Mouse (Mus musculus) forebrain, embryonic 15.5 days (tissue): ENCODE measurements around the gene Meis3. TPM values are rescaled to one million over a fixed set of nuclear protein-coding genes. Genes with fewer than 3 reads are reported as not detected.
A peak's percentile ranks its signal among the peaks of the same experiment; 100 is the strongest.

Experiments used
- ATAC-seq: fragments of 200-750 bp; cut with Nextera tagmentation; replicated peaks from 2 replicates; pipeline ENCODE4 v1.8.0; 2017; ENCODE audit warnings: mild to moderate bottlenecking, moderate TSS enrichment, moderate library complexity
- H3K27ac ChIP-seq: fragments of 300-500 bp; sonication (generic); replicated peaks from 2 replicates; pipeline ENCODE4 v1.5.1; 2015; ENCODE audit warnings: mild to moderate bottlenecking, inconsistent platforms
- H3K27me3 ChIP-seq: fragments of 300-500 bp; sonication (generic); 2 replicates; pipeline ENCODE4 v1.6.1; 2015; ENCODE audit warnings: inconsistent platforms
- H3K36me3 ChIP-seq: fragments of 300-500 bp; sonication (generic); 2 replicates; pipeline ENCODE4 v1.6.1; 2015; ENCODE audit warnings: mild to moderate bottlenecking, inconsistent platforms
- H3K4me1 ChIP-seq: fragments of 300-500 bp; sonication (generic); 2 replicates; pipeline ENCODE4 v1.6.1; 2015; ENCODE audit warnings: inconsistent platforms
- H3K4me2 ChIP-seq: fragments of 300-500 bp; sonication (generic); replicated peaks from 2 replicates; pipeline ENCODE4 v1.6.1; 2015; ENCODE audit warnings: mild to moderate bottlenecking, inconsistent platforms
- H3K4me3 ChIP-seq: fragments of 300-500 bp; sonication (generic); 2 replicates; pipeline ENCODE4 v1.5.1; 2015; ENCODE audit warnings: mild to moderate bottlenecking, inconsistent platforms
- H3K9ac ChIP-seq: fragments of 300-500 bp; sonication (generic); replicated peaks from 2 replicates; pipeline ENCODE4 v1.6.1; 2015; ENCODE audit warnings: mild to moderate bottlenecking, inconsistent platforms
- H3K9me3 ChIP-seq: fragments of 300-500 bp; sonication (generic); 2 replicates; pipeline ENCODE4 v1.6.1; 2016; ENCODE audit warnings: inconsistent platforms
- WGBS: fragments of 180-500 bp; shearing (Covaris S2); methylation state at CpG from one replicate; pipeline ENCODE4 v1.1.7; 2015; ENCODE audit warnings: mixed read lengths; 5-methylcytosine and 5-hydroxymethylcytosine counted together
- polyA plus RNA-seq: library from polyadenylated mRNA; unstranded; fragments of >200 nt; fragmentation: Nextera tagmentation; extraction: Ambion mirVana; gene quantifications from 2 replicates; pipeline ENCODE4 v1.2.1, GENCODE M21; 2015

Meis3 gene
- polyA plus RNA-seq = 110 and 116 TPM in 2 replicates

DNA sequence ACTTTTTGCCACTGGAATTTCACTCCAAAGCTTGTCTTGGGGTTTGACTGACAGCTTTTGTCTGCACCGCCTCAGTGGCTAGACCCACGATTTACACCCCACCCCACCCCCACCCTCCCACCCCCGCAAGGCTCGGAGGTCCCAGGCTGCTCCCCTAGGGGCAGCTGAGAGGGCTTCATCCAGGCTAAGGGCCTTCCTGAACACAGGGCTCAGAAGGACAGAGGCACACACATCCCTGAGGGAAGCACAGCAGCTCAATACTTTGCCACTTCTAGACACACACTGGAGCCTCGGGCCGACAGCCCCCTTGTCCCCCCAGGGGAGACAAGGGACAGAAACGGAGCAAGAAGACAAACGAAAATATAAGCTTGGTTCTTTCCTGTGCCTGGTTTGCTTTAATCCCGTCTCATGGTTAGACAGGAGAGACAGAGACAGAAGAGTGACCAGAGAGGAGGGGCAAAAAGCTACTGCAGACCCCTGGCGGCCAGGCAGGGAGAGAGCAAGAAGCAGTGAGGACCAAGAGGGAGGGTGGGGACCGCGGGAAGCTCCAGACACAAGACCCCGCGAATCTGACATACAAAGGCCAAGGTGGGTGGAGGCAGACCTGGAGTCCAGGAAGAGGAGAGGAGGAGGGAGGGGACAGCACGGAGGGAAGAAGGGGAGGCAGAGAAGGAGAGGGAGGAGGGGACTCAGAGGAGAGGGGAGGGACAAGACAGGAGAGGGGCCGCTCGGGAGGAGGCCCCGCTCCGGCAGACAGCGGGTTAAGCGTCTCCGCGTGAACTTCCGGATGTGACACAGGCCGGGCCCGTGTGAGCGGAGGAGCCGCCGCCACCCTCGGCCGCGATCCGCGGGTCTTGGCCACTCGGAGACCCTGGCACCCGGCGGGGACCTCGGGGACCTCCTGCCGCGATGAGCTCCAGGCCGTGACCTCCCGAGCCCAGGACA, at the start of gene Meis3:
Meis3 (plus strand) TSS at position 494 of the 945 bp plus-strand sequence.
- peak within 1 kb of the TSS; percentile 87 for H3K4me3 ChIP-seq
- peak; percentile 94 for ATAC-seq
- H3K9ac ChIP-seq = peak within 1 kb of the TSS; percentile 90
- peak within 1 kb of the TSS; percentile 69 for H3K4me2 ChIP-seq
- WGBS = under 1% methylated on average over 36 of the region's 42 CpGs
- H3K27ac ChIP-seq = peak within 1 kb of the TSS; percentile 80
- peaks cover 41% of the 10 kb centered on the region for H3K4me1 ChIP-seq
- H3K27me3 ChIP-seq = no peaks in the 10 kb centered on the region
- peaks cover 18% of the 10 kb centered on the region for H3K36me3 ChIP-seq
- H3K9me3 ChIP-seq = no peaks in the 10 kb centered on the region

- Histone ChIP-seq H3K9me3 (no peaks in the 10 kb centered on the region), H3K4me2 (no peak overlapping the region), H3K4me3 (no peak overlapping the region), H3K36me3 (0 out of 2 replicates have a peak, but pooled peaks cover 3% of the 10 kb centered on the region), H3K27ac (no peak overlapping the region), H3K9ac (no peak overlapping the region), H3K4me1 (peaks cover 25% of the 10 kb centered on the region), H3K27me3 (no peaks in the 10 kb centered on the region)
- ATAC-seq = no peak
- 84% methylated on average over 9 of the region's 9 CpGs for WGBS
These were observed 49.1 kb upstream of the Meis3 start for GRCm38 (mm10) chr7:16125829-16126228.

DNA sequence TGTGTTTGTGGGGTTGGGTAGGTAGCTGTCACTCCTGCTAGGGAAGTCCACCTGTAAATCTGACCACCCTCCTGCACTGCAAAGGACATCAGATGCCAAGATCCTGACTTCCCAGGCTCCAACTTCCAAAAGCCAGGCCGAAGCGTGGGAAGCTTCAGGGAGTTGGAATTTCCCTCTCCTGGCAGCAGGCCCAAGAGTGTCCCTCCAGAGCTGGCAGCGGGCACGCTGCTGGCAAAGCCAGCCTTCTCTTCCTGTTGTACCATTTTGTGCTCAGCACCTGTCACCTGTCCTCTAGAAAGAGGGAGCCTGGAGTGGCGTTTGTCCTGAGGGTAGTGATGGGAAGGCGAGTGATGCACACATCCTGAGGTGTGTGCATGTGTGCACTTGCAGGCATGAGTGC, 46.5 kb upstream of the Meis3 start:
- Histone ChIP-seq H3K4me1 (peaks cover 48% of the 10 kb centered on the region), H3K9me3 (no peaks in the 10 kb centered on the region), H3K36me3 (0 out of 2 replicates have a peak, but pooled peaks cover 3% of the 10 kb centered on the region), H3K4me2 (no peak overlapping the region), H3K27ac (no peak overlapping the region), H3K27me3 (no peaks in the 10 kb centered on the region), H3K9ac (no peak overlapping the region), H3K4me3 (no peak overlapping the region)
- no peak for ATAC-seq
- WGBS = 69% methylated on average over 6 of the region's 6 CpGs

DNA sequence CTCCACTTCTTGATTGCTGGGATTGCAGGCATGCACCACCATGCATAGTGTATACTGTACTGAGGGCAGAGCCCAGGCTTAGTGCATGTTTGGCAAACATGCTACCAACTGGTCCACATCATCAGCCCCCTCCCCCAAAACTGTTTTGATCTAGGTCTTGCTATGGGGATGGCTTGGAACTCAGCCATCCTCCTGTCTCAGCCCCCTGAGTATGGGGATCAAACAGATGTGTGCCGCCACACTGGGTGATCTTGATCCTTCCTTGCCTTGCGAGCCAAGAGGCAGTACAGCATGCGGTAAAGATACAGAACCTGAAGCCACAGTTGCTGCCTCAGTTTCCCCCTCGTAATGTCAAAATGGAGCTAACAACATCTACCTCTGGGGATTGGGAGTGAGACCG, 46.0 kb upstream of the Meis3 start:
- 0 out of 2 replicates have a peak overlapping the region, but pooled peaks have one; percentile 71 for H3K9ac ChIP-seq
- 0 out of 2 replicates have a peak, but pooled peaks cover 3% of the 10 kb centered on the region for H3K36me3 ChIP-seq
- no peaks in the 10 kb centered on the region for H3K27me3 ChIP-seq
- no peaks in the 10 kb centered on the region for H3K9me3 ChIP-seq
- ATAC-seq = no peak
- H3K4me2 ChIP-seq = peak overlapping the region; percentile 75
- WGBS = 62% methylated on average over 5 of the region's 5 CpGs
- peak overlapping the region; percentile 77 for H3K27ac ChIP-seq
- peaks cover 54% of the 10 kb centered on the region for H3K4me1 ChIP-seq
- peak overlapping the region; percentile 64; the same call in 1 of the 2 replicates for H3K4me3 ChIP-seq

- under 1% methylated on average over 12 of the region's 12 CpGs for WGBS
- H3K4me1 ChIP-seq = peaks cover 59% of the 10 kb centered on the region
- ATAC-seq = peak; percentile 77
- H3K4me2 ChIP-seq = peak within 1 kb of the TSS; percentile 75
- H3K27ac ChIP-seq = peak within 1 kb of the TSS; percentile 77
- no peaks in the 10 kb centered on the region for H3K27me3 ChIP-seq
- H3K9me3 ChIP-seq = no peaks in the 10 kb centered on the region
- H3K9ac ChIP-seq = peak within 1 kb of the TSS; percentile 71
- 0 out of 2 replicates have a peak, but pooled peaks cover 3% of the 10 kb centered on the region for H3K36me3 ChIP-seq
- peak within 1 kb of the TSS; percentile 64 for H3K4me3 ChIP-seq
These were observed 45.5 kb upstream of the Meis3 start, which contains the start of gene Slc8a2 for GRCm38 (mm10) chr7:16129421-16129845. Slc8a2 (plus strand) TSS chr7:16129826.

DNA sequence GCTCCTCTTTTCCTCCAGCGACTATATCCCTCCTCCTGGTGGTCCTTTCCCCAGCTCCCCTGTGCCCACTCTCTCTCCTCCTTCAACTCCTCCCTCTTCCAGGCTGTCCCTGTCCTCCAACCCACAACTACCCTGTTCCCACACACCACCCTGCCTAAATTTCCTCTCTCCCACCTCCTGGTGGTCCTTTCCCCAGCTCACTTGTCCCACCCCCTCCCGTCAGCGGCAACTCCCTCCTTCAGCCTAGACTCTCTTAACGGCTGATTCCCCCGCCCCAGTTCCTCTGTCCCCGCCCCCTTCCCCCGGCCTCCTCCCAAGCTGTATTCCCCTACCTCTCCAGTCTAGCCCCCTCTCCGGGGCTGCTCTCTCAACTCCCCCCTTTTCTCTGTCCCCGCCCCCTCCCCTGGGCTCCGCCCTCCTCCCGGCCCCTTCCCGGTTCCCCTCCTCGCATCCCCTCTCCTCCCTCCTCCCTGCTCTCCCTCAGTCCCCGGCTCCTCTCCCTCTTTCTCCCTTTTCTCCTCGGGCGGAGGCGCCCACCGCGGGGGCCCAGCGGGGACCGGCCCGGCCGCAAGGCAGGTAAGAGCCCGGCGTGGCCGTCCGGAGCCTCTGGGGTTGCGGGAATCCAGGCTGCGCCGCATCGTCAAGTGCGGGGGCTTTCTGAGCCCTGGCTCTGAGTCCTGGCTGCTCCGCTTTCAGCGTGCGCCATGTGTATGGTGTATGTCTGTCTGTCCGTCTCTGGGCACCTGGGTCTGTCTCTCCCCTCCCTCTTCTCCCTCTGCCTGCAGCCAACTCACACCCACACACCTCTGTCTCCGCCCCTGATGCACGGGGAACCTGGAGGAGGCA, 44.8 kb upstream of the Meis3 start:
- WGBS = under 1% methylated on average over 37 of the region's 38 CpGs
- Histone ChIP-seq H3K27ac (peak overlapping the region; percentile 77), H3K9me3 (no peaks in the 10 kb centered on the region), H3K4me1 (peaks cover 65% of the 10 kb centered on the region), H3K9ac (peak overlapping the region; percentile 71), H3K27me3 (no peaks in the 10 kb centered on the region), H3K36me3 (0 out of 2 replicates have a peak, but pooled peaks cover 3% of the 10 kb centered on the region), H3K4me3 (peak overlapping the region; percentile 64), H3K4me2 (peak overlapping the region; percentile 75)
- ATAC-seq = peak; percentile 71

DNA sequence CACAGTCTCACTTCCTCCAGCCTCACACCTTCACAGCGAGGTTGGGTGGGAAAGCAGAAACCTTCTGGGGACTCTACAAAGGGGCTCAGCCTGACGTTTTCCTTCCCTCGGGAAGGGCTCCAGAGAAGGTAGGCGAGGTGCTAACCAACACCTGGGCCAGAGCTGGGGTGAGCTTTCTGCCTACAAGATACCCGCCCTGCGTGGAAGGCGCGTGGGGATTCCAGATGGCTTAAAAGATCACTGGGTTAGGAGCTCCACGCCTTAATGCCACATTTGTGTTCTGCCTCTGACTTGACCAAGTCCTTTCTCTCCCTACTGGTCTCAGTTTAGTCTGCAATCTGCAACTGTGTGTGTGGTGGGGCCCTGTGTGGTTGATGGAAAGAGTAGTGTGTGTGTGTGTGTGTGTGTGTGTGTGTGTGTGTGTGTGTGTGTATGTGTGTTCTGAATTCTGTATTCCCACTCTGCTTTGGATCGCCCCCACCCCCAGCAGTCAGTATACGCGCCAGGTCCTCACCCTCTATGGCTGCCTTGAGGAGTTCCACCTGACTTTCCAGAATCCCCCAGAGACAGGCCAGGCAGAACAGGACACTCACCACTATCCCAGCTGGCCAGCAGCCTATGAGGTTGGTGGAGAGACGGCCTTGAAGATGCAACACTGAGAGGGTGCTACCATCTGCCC, 43.8 kb upstream of the Meis3 start:
- 30% methylated on average over 13 of the region's 13 CpGs for whole genome bisulfite sequencing
- no peaks in the 10 kb centered on the region for H3K27me3 ChIP-seq
- peak overlapping the region; percentile 71 for H3K9ac ChIP-seq
- H3K4me1 ChIP-seq = peaks cover 75% of the 10 kb centered on the region
- H3K36me3 ChIP-seq = 0 out of 2 replicates have a peak, but pooled peaks cover 3% of the 10 kb centered on the region
- peak overlapping the region; percentile 64 for H3K4me3 ChIP-seq
- ATAC-seq = no peak
- no peaks in the 10 kb centered on the region for H3K9me3 ChIP-seq
- peak overlapping the region; percentile 75 for H3K4me2 ChIP-seq
- H3K27ac ChIP-seq = peak overlapping the region; percentile 77; the same call in 1 of the 2 replicates

- Histone ChIP-seq H3K4me2 (peak overlapping the region; percentile 75), H3K27me3 (no peaks in the 10 kb centered on the region), H3K9me3 (no peaks in the 10 kb centered on the region), H3K9ac (no peak overlapping the region), H3K4me3 (peak overlapping the region; percentile 64; the same call in 1 of the 2 replicates), H3K4me1 (peaks cover 78% of the 10 kb centered on the region), H3K36me3 (no peaks in the 10 kb centered on the region), H3K27ac (no peak overlapping the region)
- ATAC-seq = no peak
- WGBS = 1% methylated on average over 7 of the region's 7 CpGs
These were observed 42.7 kb upstream of the Meis3 start for GRCm38 (mm10) chr7:16132161-16132581.

- Histone ChIP-seq H3K9me3 (no peaks in the 10 kb centered on the region), H3K4me3 (no peak overlapping the region), H3K36me3 (no peaks in the 10 kb centered on the region), H3K4me1 (peaks cover 78% of the 10 kb centered on the region), H3K27ac (no peak overlapping the region), H3K9ac (no peak overlapping the region), H3K27me3 (no peaks in the 10 kb centered on the region), H3K4me2 (no peak overlapping the region)
- 63% methylated on average over 3 of the region's 3 CpGs for WGBS
- ATAC-seq = no peak
These were observed 42.0 kb upstream of the Meis3 start for GRCm38 (mm10) chr7:16132926-16133325.

DNA sequence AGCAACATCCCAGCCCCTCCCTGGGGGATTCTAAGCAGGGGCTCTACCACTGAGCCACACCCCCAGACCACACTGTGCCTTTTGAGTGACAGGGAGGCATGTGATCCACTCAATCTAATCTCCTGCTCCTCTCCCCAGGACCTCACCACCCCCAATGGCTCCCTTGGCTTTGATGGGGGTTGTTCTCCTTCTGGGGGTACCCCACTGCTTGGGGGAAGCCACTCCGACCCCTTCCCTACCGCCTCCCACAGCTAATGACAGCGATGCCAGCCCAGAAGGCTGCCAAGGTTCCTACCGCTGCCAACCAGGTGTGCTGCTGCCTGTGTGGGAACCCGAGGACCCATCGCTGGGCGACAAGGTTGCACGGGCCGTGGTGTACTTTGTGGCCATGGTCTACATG, 41.2 kb upstream of the Meis3 start:
- ATAC-seq = no peak
- H3K9ac ChIP-seq = no peak overlapping the region
- H3K36me3 ChIP-seq = no peaks in the 10 kb centered on the region
- WGBS = 91% methylated on average over 9 of the region's 9 CpGs
- H3K9me3 ChIP-seq = no peaks in the 10 kb centered on the region
- no peak overlapping the region for H3K4me2 ChIP-seq
- H3K27ac ChIP-seq = peak overlapping the region; percentile 71; the same call in 1 of the 2 replicates
- H3K4me1 ChIP-seq = peaks cover 72% of the 10 kb centered on the region
- H3K27me3 ChIP-seq = no peaks in the 10 kb centered on the region
- H3K4me3 ChIP-seq = no peak overlapping the region

GRCm38 (mm10) chr7:16134951-16135392, 39.9 kb upstream of the Meis3 start:
- peak; percentile 61 for ATAC-seq
- peak overlapping the region; percentile 71 for H3K27ac ChIP-seq
- H3K9ac ChIP-seq = no peak overlapping the region
- H3K27me3 ChIP-seq = no peaks in the 10 kb centered on the region
- 9% methylated on average over 7 of the region's 7 CpGs for WGBS
- H3K4me2 ChIP-seq = peak overlapping the region; percentile 32
- H3K9me3 ChIP-seq = no peaks in the 10 kb centered on the region
- H3K4me1 ChIP-seq = peaks cover 60% of the 10 kb centered on the region
- 0 out of 2 replicates have a peak overlapping the region, but pooled peaks have one; percentile 14 for H3K4me3 ChIP-seq
- H3K36me3 ChIP-seq = no peaks in the 10 kb centered on the region
